Mouse (Mus musculus) embryonic facial prominence, embryonic 13.5 days (tissue): Measurements from ENCODE around the gene Nme1. TPM values are rescaled to one million over a fixed set of nuclear protein-coding genes. Genes with fewer than 3 reads are reported as not detected.

Source experiments
- ATAC-seq: fragments of 200-750 bp; cut with Nextera tagmentation; 2 replicates; pipeline ENCODE4 v1.8.0; 2017; ENCODE audit warnings: low read depth; ENCODE audit not compliant: insufficient number of reproducible peaks, insufficient read depth, low FRiP score, low TSS enrichment
- H3K27ac ChIP-seq: fragments of 300-500 bp; sonication (generic); 2 replicates; pipeline ENCODE4 v1.5.1; 2015; ENCODE audit warnings: moderate library complexity, mild to moderate bottlenecking, inconsistent platforms
- H3K27me3 ChIP-seq: fragments of 300-500 bp; sonication (generic); 2 replicates; pipeline ENCODE4 v1.6.1; 2015; ENCODE audit warnings: mild to moderate bottlenecking, inconsistent platforms
- H3K36me3 ChIP-seq: fragments of 300-500 bp; sonication (generic); 2 replicates; pipeline ENCODE4 v1.6.1; 2015; ENCODE audit warnings: mild to moderate bottlenecking, inconsistent platforms
- H3K4me1 ChIP-seq: fragments of 300-500 bp; sonication (generic); 2 replicates; pipeline ENCODE4 v1.6.1; 2015; ENCODE audit warnings: inconsistent platforms
- H3K4me2 ChIP-seq: fragments of 300-500 bp; sonication (generic); 2 replicates; pipeline ENCODE4 v1.6.1; 2015; ENCODE audit warnings: moderate library complexity, mild to moderate bottlenecking, inconsistent platforms
- H3K4me3 ChIP-seq: fragments of 300-500 bp; sonication (generic); 2 replicates; pipeline ENCODE4 v1.5.1; 2015; ENCODE audit warnings: mild to moderate bottlenecking, inconsistent platforms
- H3K9ac ChIP-seq: fragments of 300-500 bp; sonication (generic); 2 replicates; pipeline ENCODE4 v1.6.1; 2015; ENCODE audit warnings: mild to moderate bottlenecking, inconsistent platforms
- H3K9me3 ChIP-seq: fragments of 300-500 bp; sonication (generic); 2 replicates; pipeline ENCODE4 v1.6.1; 2016; ENCODE audit warnings: inconsistent platforms
- WGBS: fragments of 180-500 bp; shearing (Covaris S2); methylation state at CpG from one replicate; pipeline ENCODE4 v1.1.7; 2015; ENCODE audit warnings: mixed read lengths; 5-methylcytosine and 5-hydroxymethylcytosine counted together
- polyA plus RNA-seq: library from polyadenylated mRNA; unstranded; fragments of >200 nt; fragmentation: Nextera tagmentation; extraction: Ambion mirVana; gene quantifications from 2 replicates; pipeline ENCODE4 v1.2.1, GENCODE M21; 2015

The Nme1 gene
- polyA plus RNA-seq = 127 and 140 TPM in 2 replicates

GRCm38 (mm10) chr11:93968005-93968847, at the start of gene Nme1, which contains the start of gene Gm20390:
Gene Nme1, minus strand, starts transcription at chr11:93968521.
Gene Gm20390, minus strand, starts transcription at chr11:93968293.
- Histone ChIP-seq H3K27ac (peak within 1 kb of the TSS; percentile 78), H3K4me1 (peaks cover 15% of the 10 kb centered on the region), H3K4me2 (peak within 1 kb of the TSS; percentile 79), H3K9ac (peak within 1 kb of the TSS; percentile 79), H3K4me3 (peak within 1 kb of the TSS; percentile 86), H3K9me3 (no peaks in the 10 kb centered on the region), H3K27me3 (no peaks in the 10 kb centered on the region), H3K36me3 (peaks cover 26% of the 10 kb centered on the region)
- peak; percentile 90 for ATAC-seq
- WGBS = under 1% methylated on average over 40 of the region's 40 CpGs

GRCm38 (mm10) chr11:94003346-94003745, 35.0 kb upstream of the Nme1 start:
- no peaks in the 10 kb centered on the region for H3K27me3 ChIP-seq

GRCm38 (mm10) chr11:93999276-93999675, 31.0 kb upstream of the Nme1 start:
- no peak overlapping the region for H3K27ac ChIP-seq
- H3K4me2 ChIP-seq = no peak overlapping the region
- H3K4me1 ChIP-seq = peaks cover 24% of the 10 kb centered on the region
- peaks cover 5% of the 10 kb centered on the region; the same call in 1 of the 2 replicates for H3K36me3 ChIP-seq
- H3K27me3 ChIP-seq = no peaks in the 10 kb centered on the region
- ATAC-seq = no peak
- no peak overlapping the region for H3K4me3 ChIP-seq
- no peaks in the 10 kb centered on the region for H3K9me3 ChIP-seq
- H3K9ac ChIP-seq = no peak overlapping the region; the same call in 1 of the 2 replicates

More at GRCm38 (mm10) chr11:94003346-94003745, 35.0 kb upstream of the Nme1 start:
- Histone ChIP-seq H3K4me3 (no peak overlapping the region), H3K27ac (no peak overlapping the region), H3K9me3 (no peaks in the 10 kb centered on the region), H3K4me2 (no peak overlapping the region), H3K36me3 (peaks cover 5% of the 10 kb centered on the region; the same call in 1 of the 2 replicates), H3K4me1 (peaks cover 4% of the 10 kb centered on the region), H3K9ac (no peak overlapping the region)
- 90% methylated on average over 2 of the region's 2 CpGs for WGBS
- ATAC-seq = no peak

- WGBS = 30% methylated on average over 13 of the region's 13 CpGs
- H3K27ac ChIP-seq = no peak overlapping the region
- peak overlapping the region; percentile 87 for H3K4me3 ChIP-seq
- no peaks in the 10 kb centered on the region for H3K9me3 ChIP-seq
- peak overlapping the region; percentile 82 for H3K4me2 ChIP-seq
- H3K36me3 ChIP-seq = no peaks in the 10 kb centered on the region
- peaks cover 24% of the 10 kb centered on the region for H3K4me1 ChIP-seq
- no peak for ATAC-seq
- no peaks in the 10 kb centered on the region for H3K27me3 ChIP-seq
- H3K9ac ChIP-seq = peak overlapping the region; percentile 91
Observed at GRCm38 (mm10) chr11:93997141-93997775, 28.9 kb upstream of the Nme1 start.

- H3K4me3 ChIP-seq = peak overlapping the region; percentile 87
- H3K4me2 ChIP-seq = peak overlapping the region; percentile 82
- H3K27ac ChIP-seq = peak overlapping the region; percentile 98
- WGBS = under 1% methylated on average over 58 of the region's 58 CpGs
- H3K36me3 ChIP-seq = no peaks in the 10 kb centered on the region
- peak overlapping the region; percentile 91 for H3K9ac ChIP-seq
- no peaks in the 10 kb centered on the region for H3K9me3 ChIP-seq
- peaks cover 24% of the 10 kb centered on the region for H3K4me1 ChIP-seq
- H3K27me3 ChIP-seq = no peaks in the 10 kb centered on the region
- peak; percentile 32; the same call in 1 of the 2 replicates for ATAC-seq
Observed at GRCm38 (mm10) chr11:93996306-93997140, 28.2 kb upstream of the Nme1 start.

GRCm38 (mm10) chr11:93995720-93996305, 27.5 kb upstream of the Nme1 start, which contains the start of gene Spag9:
Gene Spag9, plus strand, starts transcription at chr11:93996091.
- Histone ChIP-seq H3K9ac (peak within 1 kb of the TSS; percentile 91), H3K4me2 (peak within 1 kb of the TSS; percentile 82), H3K4me1 (peaks cover 24% of the 10 kb centered on the region), H3K9me3 (no peaks in the 10 kb centered on the region), H3K36me3 (no peaks in the 10 kb centered on the region), H3K4me3 (peak within 1 kb of the TSS; percentile 87), H3K27me3 (no peaks in the 10 kb centered on the region), H3K27ac (peak within 1 kb of the TSS; percentile 98)
- peak; percentile 89 for ATAC-seq
- WGBS = under 1% methylated on average over 62 of the region's 70 CpGs

GRCm38 (mm10) chr11:93995111-93995719, 26.9 kb upstream of the Nme1 start:
- H3K27ac ChIP-seq = peak overlapping the region; percentile 98
- no peaks in the 10 kb centered on the region for H3K27me3 ChIP-seq
- H3K36me3 ChIP-seq = no peaks in the 10 kb centered on the region
- peak overlapping the region; percentile 91 for H3K9ac ChIP-seq
- H3K4me1 ChIP-seq = peaks cover 24% of the 10 kb centered on the region
- WGBS = 5% methylated on average over 15 of the region's 15 CpGs
- H3K9me3 ChIP-seq = no peaks in the 10 kb centered on the region
- H3K4me3 ChIP-seq = peak overlapping the region; percentile 87
- ATAC-seq = no peak
- peak overlapping the region; percentile 82 for H3K4me2 ChIP-seq

- no peak for ATAC-seq
- Histone ChIP-seq H3K27me3 (no peaks in the 10 kb centered on the region), H3K4me2 (peak overlapping the region; percentile 82), H3K9ac (peak overlapping the region; percentile 91), H3K36me3 (no peaks in the 10 kb centered on the region), H3K4me3 (peak overlapping the region; percentile 87; the same call in 1 of the 2 replicates), H3K9me3 (no peaks in the 10 kb centered on the region), H3K27ac (peak overlapping the region; percentile 98), H3K4me1 (peaks cover 24% of the 10 kb centered on the region)
- 61% methylated on average over 5 of the region's 5 CpGs for WGBS
Observed at GRCm38 (mm10) chr11:93994531-93994930, 26.2 kb upstream of the Nme1 start.

GRCm38 (mm10) chr11:93988328-93989062, 20.2 kb upstream of the Nme1 start:
- 58% methylated on average over 12 of the region's 12 CpGs for WGBS
- Histone ChIP-seq H3K9ac (no peak overlapping the region), H3K4me3 (no peak overlapping the region), H3K9me3 (no peaks in the 10 kb centered on the region), H3K4me1 (no peaks in the 10 kb centered on the region), H3K27ac (peak overlapping the region; percentile 12), H3K36me3 (no peaks in the 10 kb centered on the region), H3K27me3 (no peaks in the 10 kb centered on the region), H3K4me2 (no peak overlapping the region)
- ATAC-seq = no peak
